ENCODE assay signal across 9 mouse cellular contexts in genomic region chr4:84523651-84524221, GRCm38 (mm10).
DNase-seq lines count a peak whose midpoint lies in the region; ATAC-seq lines count a peak whose summit lies in the region.
"Had no signal": no experiment of that assay in that cellular context is flagged by ENCODE, and none has a peak within 500 bp of the region (broad histone marks: within the 10 kb centered on the region; RNA-seq: fewer than 3 reads in every experiment).

No protein-coding gene starts in this region.

- H3K36me3 ChIP-seq in hindbrain, embryonic 16.5 days (ENCODE audit: control insufficient read depth, insufficient read depth, low read length) = no peaks in the 10 kb centered on the region
- H3K36me3 ChIP-seq: G1E had no signal

- no peaks in the 10 kb centered on the region for H3K9me3 ChIP-seq in hindbrain, embryonic 16.5 days (ENCODE audit: control insufficient read depth, low read length)

- peaks cover 7% of the 10 kb centered on the region for H3K4me1 ChIP-seq in hindbrain, embryonic 16.5 days (ENCODE audit: control insufficient read depth, insufficient read depth, low read depth, low read length)

- no peak overlapping the region for H3K9ac ChIP-seq in hindbrain, embryonic 16.5 days (ENCODE audit: low read depth, low read length)

- H3K4me3 ChIP-seq in hindbrain, embryonic 16.5 days (ENCODE audit: low read length) = no peak overlapping the region

- WGBS in hindbrain, embryonic 16.5 days = 39% methylated on average over 4 of the region's 4 CpGs

- H3K27ac ChIP-seq in hindbrain, embryonic 16.5 days (ENCODE audit: low read depth, low read length) = no peak overlapping the region

- DNase-seq in kidney, adult 11 months = peak; percentile 21
- no peak for DNase-seq in kidney, adult 18-20 months
- peak; percentile 54 for DNase-seq in ZHBTc4 (ENCODE audit: low read depth, low spot score)
- DNase-seq in gastrocnemius, postnatal 10 days = peak; percentile 25
- peak; percentile 44 to 59 for DNase-seq in kidney, postnatal 25 days
- DNase-seq in yolk sac, embryonic 10.5 days (ENCODE audit: low spot score) = peak; percentile 11
- no peak for DNase-seq in spleen, adult 12 weeks (ENCODE audit: low spot score)

- ATAC-seq in hindbrain, embryonic 16.5 days = no peak

- 0 out of 2 replicates have a peak, but pooled peaks cover 4% of the 10 kb centered on the region for H3K27me3 ChIP-seq in hindbrain, embryonic 16.5 days (replicated peaks; ENCODE audit: control insufficient read depth, insufficient read depth, low read length)

- no peak overlapping the region for H3K4me2 ChIP-seq in hindbrain, embryonic 16.5 days (ENCODE audit: low read length)

Comparison
In these comparisons a context has a peak if more than half of its experiments do, and no peak if none do; other contexts are left out.
1. DNase-seq: peak in kidney, adult 11 months (single experiment), ZHBTc4 (single experiment), gastrocnemius, postnatal 10 days (single experiment), kidney, postnatal 25 days (2 of 2) and yolk sac, embryonic 10.5 days (single experiment); none in kidney, adult 18-20 months (single experiment) and spleen, adult 12 weeks (single experiment).